Mouse (Mus musculus) liver, postnatal 0 days (tissue): Measurements from ENCODE around the gene Blcap. TPM values are rescaled to one million over a fixed set of nuclear protein-coding genes. Genes with fewer than 3 reads are reported as not detected.

Experiments
- ATAC-seq: fragments of 200-750 bp; cut with Nextera tagmentation; 2 replicates; pipeline ENCODE4 v1.8.0; 2017; ENCODE audit warnings: mild to moderate bottlenecking, moderate library complexity
- DNase-seq: peaks from one replicate; pipeline ENCODE4 v3.0.0-alpha.2; 2016
- H3K27ac ChIP-seq: fragments of 300-500 bp; sonication (generic); 2 replicates; pipeline ENCODE4 v1.5.1; 2014; ENCODE audit warnings: antibody characterized with exemption, moderate library complexity, mild to moderate bottlenecking, low read depth
- H3K27me3 ChIP-seq: fragments of 300-500 bp; sonication (generic); 2 replicates; pipeline ENCODE4 v1.6.1; 2014; ENCODE audit warnings: low read length, control low read depth, mixed read lengths; ENCODE audit not compliant: insufficient read depth
- H3K36me3 ChIP-seq: fragments of 300-500 bp; sonication (generic); replicated peaks from 2 replicates; pipeline ENCODE4 v1.6.1; 2014; ENCODE audit warnings: mild to moderate bottlenecking, control low read depth, low read length, moderate library complexity, mixed read lengths; ENCODE audit not compliant: insufficient read depth
- H3K4me1 ChIP-seq: fragments of 300-500 bp; sonication (generic); 2 replicates; pipeline ENCODE4 v1.6.1; 2014; ENCODE audit warnings: antibody characterized with exemption, mild to moderate bottlenecking, control low read depth; ENCODE audit not compliant: insufficient read depth
- H3K4me2 ChIP-seq: fragments of 300-500 bp; sonication (generic); 2 replicates; pipeline ENCODE4 v1.6.1; 2014; ENCODE audit warnings: low read depth, mild to moderate bottlenecking, low read length, moderate library complexity, mixed read lengths
- H3K4me3 ChIP-seq: fragments of 300-500 bp; sonication (generic); 2 replicates; pipeline ENCODE4 v1.5.1; 2014; ENCODE audit warnings: low read depth, low read length
- H3K9ac ChIP-seq: fragments of 300-500 bp; sonication (generic); replicated peaks from 2 replicates; pipeline ENCODE4 v1.6.1; 2014; ENCODE audit warnings: mild to moderate bottlenecking, moderate library complexity
- H3K9me3 ChIP-seq: fragments of 300-500 bp; sonication (generic); 2 replicates; pipeline ENCODE4 v1.6.1; 2016; ENCODE audit warnings: mild to moderate bottlenecking, control low read depth, low read length, mixed read lengths
- CTCF ChIP-seq: sonication (generic); IDR thresholded peaks from 2 replicates; pipeline ENCODE4 v1.5.1; 2016; ENCODE audit warnings: antibody characterized with exemption, low read depth
- EP300 ChIP-seq: IDR thresholded peaks from 2 replicates; pipeline ENCODE4 v1.6.1; 2016; ENCODE audit warnings: antibody characterized with exemption, low read depth, mild to moderate bottlenecking
- WGBS: fragments of 180-500 bp; shearing (Covaris S2); extraction: QIAGEN DNeasy Blood & Tissue Kit; methylation state at CpG from one replicate; pipeline ENCODE4 v1.1.7; 2014; ENCODE audit not compliant: insufficient replicate concordance; 5-methylcytosine and 5-hydroxymethylcytosine counted together
- polyA plus RNA-seq: library from polyadenylated mRNA; unstranded; fragments of >200 nt; fragmentation: Nextera tagmentation; extraction: Ambion mirVana; gene quantifications from 2 replicates; pipeline ENCODE4 v1.2.1, GENCODE M21; 2015

Blcap gene
- polyA plus RNA-seq, 1 experiment from 2014 or later: 13.3 TPM

DNA sequence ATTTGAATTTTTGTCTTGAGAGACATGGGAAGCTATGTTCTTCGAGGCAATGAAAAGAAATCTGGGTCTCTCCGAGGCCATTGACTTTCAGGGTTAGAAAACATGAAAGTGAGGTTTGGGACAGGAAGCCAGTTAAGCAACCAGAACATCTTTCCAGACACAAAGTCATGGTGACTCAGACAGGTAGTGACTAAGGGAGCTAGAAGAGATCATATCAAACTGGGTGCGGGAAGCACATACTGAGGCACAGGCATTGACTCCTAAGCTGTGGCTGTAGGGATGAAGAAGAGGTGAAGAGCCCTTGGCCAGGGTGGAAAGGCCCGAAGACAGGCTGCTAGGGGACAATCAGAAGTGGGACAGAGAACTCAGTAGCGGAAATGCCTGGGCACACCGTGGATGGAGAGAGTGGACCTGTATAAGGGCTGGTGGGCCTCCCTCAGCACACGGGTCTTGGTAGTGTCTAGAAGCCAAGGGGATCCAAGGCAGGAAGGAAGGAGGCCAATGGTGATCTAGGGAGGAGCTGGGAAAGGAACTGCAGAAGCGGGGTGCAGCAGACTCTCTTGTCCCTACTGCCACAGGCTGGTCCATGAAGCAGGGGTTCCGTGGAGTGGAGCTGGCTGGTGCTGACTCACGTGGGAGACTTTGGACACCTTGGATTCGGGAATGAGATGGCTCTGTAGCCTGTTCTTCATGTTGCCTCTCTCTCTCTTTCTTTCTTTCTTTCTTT is 3.7 kb downstream of the Blcap start:
- peak overlapping the region; percentile 81 for H3K27ac ChIP-seq
- H3K36me3 ChIP-seq: no peaks in the 10 kb centered on the region
- peak overlapping the region; percentile 90 for H3K4me2 ChIP-seq
- H3K4me3 ChIP-seq: peak overlapping the region; percentile 75
- no peak for TF ChIP-seq CTCF
- no peak for TF ChIP-seq EP300
- peak overlapping the region; percentile 91; the same call in 1 of the 2 replicates for H3K9ac ChIP-seq
- no peak for DNase-seq
- ATAC-seq: no peak
- H3K4me1 ChIP-seq: peaks cover 15% of the 10 kb centered on the region
- H3K27me3 ChIP-seq: no peaks in the 10 kb centered on the region
- no peaks in the 10 kb centered on the region for H3K9me3 ChIP-seq
- WGBS: 67% methylated on average over 11 of the region's 11 CpGs

DNA sequence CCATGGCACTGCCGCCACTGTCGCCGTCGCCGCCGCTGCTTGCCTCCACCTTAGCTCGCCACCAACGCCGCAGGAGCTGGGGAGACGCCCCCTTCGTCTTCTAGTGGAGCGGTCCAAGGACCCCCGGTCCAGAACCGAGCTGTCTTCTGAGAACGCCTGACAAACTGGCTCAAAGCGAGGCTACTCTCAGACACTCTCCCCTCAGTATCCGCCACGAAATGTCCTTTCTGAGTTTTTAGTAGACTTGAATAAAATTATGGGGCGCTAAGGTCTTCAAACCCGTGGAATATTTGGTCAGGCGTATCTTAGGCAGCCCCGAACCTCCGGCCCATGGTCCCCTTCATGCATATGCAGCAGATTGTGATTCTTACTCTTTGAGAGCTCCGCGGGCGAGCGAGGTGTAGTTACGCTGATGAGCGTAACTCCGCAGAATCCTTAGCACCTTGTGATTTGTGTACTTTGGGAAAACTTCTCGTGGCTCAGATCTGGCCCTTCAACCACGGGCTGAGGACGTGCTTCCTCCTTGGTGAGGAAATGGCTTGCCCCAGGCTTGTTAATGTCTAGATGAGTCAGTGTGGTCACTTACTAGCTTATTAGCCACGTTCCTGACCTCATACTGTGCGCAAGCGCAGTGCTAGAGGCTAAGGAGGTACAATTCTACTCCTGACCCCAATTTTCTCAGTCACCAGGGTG is 4.7 kb downstream of the Blcap start:
- WGBS: 1% methylated on average over 35 of the region's 36 CpGs

DNA sequence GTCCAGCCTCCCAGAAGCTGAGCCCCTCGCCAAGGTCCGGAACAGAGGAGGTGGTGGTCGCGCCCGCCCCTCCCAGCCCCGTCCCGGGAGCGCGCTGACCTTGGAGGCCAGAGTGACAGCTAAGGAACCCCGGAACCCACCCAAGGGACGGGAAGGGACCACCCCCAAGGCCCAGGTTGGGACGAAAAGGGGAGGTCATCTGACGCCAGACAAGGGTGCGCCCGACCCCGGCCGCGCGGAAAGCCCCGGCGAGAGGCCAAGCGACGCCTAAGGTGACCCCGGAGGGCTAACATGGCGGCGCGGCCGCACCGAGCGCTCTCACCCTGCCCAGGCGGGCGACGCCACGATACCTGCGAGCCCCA is 5.2 kb downstream of the Blcap start:
- Histone ChIP-seq H3K9me3 (no peaks in the 10 kb centered on the region), H3K27ac (peak overlapping the region; percentile 81), H3K4me2 (peak overlapping the region; percentile 90), H3K36me3 (no peaks in the 10 kb centered on the region), H3K4me3 (peak overlapping the region; percentile 75), H3K27me3 (no peaks in the 10 kb centered on the region), H3K4me1 (peaks cover 15% of the 10 kb centered on the region), H3K9ac (peak overlapping the region; percentile 91)
- DNase-seq: no peak
- TF ChIP-seq CTCF (no peak), EP300 (no peak)
- 1% methylated on average over 27 of the region's 35 CpGs for WGBS
- peak; percentile 28; the same call in 1 of the 2 replicates for ATAC-seq

More for the DNA sequence above, 4.7 kb downstream of the Blcap start:
- no peak for TF ChIP-seq CTCF
- peak; percentile 82 for TF ChIP-seq EP300
- H3K36me3 ChIP-seq: no peaks in the 10 kb centered on the region
- H3K9me3 ChIP-seq: no peaks in the 10 kb centered on the region
- ATAC-seq: peak; percentile 86
- peak overlapping the region; percentile 90 for H3K4me2 ChIP-seq
- peaks cover 15% of the 10 kb centered on the region for H3K4me1 ChIP-seq
- peak; percentile 85 for DNase-seq
- H3K4me3 ChIP-seq: peak overlapping the region; percentile 75
- peak overlapping the region; percentile 91 for H3K9ac ChIP-seq
- no peaks in the 10 kb centered on the region for H3K27me3 ChIP-seq
- H3K27ac ChIP-seq: peak overlapping the region; percentile 81

DNA sequence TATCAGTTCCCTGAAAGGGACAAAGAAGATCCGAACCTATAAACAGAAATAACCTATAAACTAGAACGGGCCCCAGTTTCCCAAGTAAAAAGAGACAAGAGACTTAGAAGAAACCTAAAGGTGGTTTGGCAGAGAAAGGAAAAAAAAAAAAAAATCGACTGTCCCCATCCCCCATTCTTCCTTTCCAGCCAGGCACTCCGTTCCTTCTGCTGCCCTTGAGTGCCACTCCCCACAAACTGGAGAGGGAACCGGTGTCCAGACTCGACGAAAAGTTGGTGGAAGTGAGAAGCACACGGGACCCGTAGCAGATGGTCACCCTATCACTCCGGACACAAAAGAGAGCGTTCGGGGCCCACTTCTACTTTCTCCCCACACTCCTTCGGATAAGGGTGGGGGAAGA is 5.6 kb downstream of the Blcap start:
- ATAC-seq (no peak), DNase-seq (no peak)
- H3K9me3 ChIP-seq: no peaks in the 10 kb centered on the region
- peak overlapping the region; percentile 91 for H3K9ac ChIP-seq
- no peaks in the 10 kb centered on the region for H3K36me3 ChIP-seq
- 0 out of 2 replicates have a peak, but pooled peaks cover 1% of the 10 kb centered on the region for H3K27me3 ChIP-seq
- peak overlapping the region; percentile 75 for H3K4me3 ChIP-seq
- WGBS: 4% methylated on average over 13 of the region's 13 CpGs
- peak overlapping the region; percentile 81 for H3K27ac ChIP-seq
- TF ChIP-seq EP300 (no peak), CTCF (no peak)
- peak overlapping the region; percentile 90 for H3K4me2 ChIP-seq
- peaks cover 15% of the 10 kb centered on the region for H3K4me1 ChIP-seq

DNA sequence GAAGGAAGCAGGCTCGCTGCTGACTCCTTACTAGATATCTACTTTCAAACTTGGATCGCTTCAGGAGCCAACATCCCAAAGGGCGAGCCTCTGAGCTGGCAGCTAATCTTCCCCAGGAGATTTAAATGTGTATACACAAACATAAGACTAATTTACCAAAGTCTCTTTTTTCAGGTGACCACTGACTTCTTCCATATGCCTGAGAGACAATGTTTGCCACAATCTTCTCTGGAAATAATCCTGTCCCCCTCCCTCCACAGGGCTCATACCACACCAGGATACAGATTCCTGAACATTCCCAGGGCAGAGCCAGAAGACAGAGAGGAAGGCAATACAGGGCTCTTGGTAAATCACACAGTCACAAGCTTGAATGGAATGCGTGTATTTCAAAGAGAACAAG is 6.4 kb downstream of the Blcap start:
- ATAC-seq: no peak
- H3K4me1 ChIP-seq: peaks cover 12% of the 10 kb centered on the region
- DNase-seq: no peak
- no peaks in the 10 kb centered on the region for H3K36me3 ChIP-seq
- 77% methylated on average over 4 of the region's 4 CpGs for WGBS
- peak overlapping the region; percentile 90; the same call in 1 of the 2 replicates for H3K4me2 ChIP-seq
- H3K27ac ChIP-seq: no peak overlapping the region
- peak overlapping the region; percentile 75 for H3K4me3 ChIP-seq
- TF ChIP-seq CTCF (no peak), EP300 (no peak)
- peaks cover 8% of the 10 kb centered on the region for H3K27me3 ChIP-seq
- 0 out of 2 replicates have a peak overlapping the region, but pooled peaks have one; percentile 91 for H3K9ac ChIP-seq
- H3K9me3 ChIP-seq: peaks cover 3% of the 10 kb centered on the region

DNA sequence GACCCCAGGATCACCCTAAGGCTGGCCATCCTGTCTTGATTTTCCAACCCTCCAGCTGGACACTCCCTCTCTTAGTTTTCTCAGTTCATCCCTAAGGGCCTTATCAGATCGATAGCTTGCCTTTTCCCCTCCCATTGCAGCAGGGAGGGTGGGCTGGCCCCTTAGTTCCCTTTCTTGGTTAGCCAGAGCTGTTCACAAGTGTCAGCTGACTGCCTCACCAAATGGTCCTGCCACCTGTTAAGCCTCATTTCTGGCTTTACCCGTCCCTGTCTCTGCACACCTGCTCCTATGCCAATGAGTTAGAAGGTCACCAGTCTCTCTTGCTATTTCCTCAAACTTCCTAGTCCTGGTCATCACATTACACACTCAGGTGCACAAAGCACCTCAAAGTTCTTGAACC is 8.0 kb downstream of the Blcap start:
- Histone ChIP-seq H3K27me3 (peaks cover 9% of the 10 kb centered on the region), H3K9me3 (peaks cover 3% of the 10 kb centered on the region), H3K4me3 (no peak overlapping the region), H3K27ac (no peak overlapping the region), H3K9ac (no peak overlapping the region), H3K4me2 (no peak overlapping the region), H3K36me3 (no peaks in the 10 kb centered on the region), H3K4me1 (peaks cover 12% of the 10 kb centered on the region)
- TF ChIP-seq CTCF: no peak
- no peak for TF ChIP-seq EP300
- ATAC-seq (no peak), DNase-seq (no peak)
- 39% methylated on average over 2 of the region's 2 CpGs for WGBS
